Mouse (Mus musculus) hindbrain, embryonic 11.5 days (tissue): ENCODE data around the gene Tom1l2. TPM values are rescaled to one million over a fixed set of nuclear protein-coding genes. Genes with fewer than 3 reads are reported as not detected.
A peak's percentile ranks its signal among the peaks of the same experiment; 100 is the strongest.

Experiments
- ATAC-seq: fragments of 200-750 bp; cut with Nextera tagmentation; 2 replicates; pipeline ENCODE4 v1.8.0; 2017; ENCODE audit warnings: mild to moderate bottlenecking, moderate TSS enrichment, moderate library complexity; ENCODE audit not compliant: low FRiP score
- DNase-seq: peaks from one replicate; pipeline ENCODE4 v3.0.0-alpha.2; 2015; ENCODE audit warnings: low spot score
- H3K27ac ChIP-seq: fragments of 300-500 bp; sonication (generic); 2 replicates; pipeline ENCODE4 v1.5.1; 2014; ENCODE audit warnings: mild to moderate bottlenecking, low read depth, low read length
- H3K27me3 ChIP-seq: fragments of 300-500 bp; sonication (generic); 2 replicates; pipeline ENCODE4 v1.6.1; 2014; ENCODE audit warnings: mild to moderate bottlenecking, low read length, moderate library complexity, mixed read lengths; ENCODE audit not compliant: control insufficient read depth, insufficient read depth
- H3K36me3 ChIP-seq: fragments of 300-500 bp; sonication (generic); 2 replicates; pipeline ENCODE4 v1.6.1; 2014; ENCODE audit warnings: mild to moderate bottlenecking, low read length, moderate library complexity, mixed read lengths; ENCODE audit not compliant: control insufficient read depth, insufficient read depth
- H3K4me1 ChIP-seq: fragments of 300-500 bp; sonication (generic); replicated peaks from 2 replicates; pipeline ENCODE4 v1.6.1; 2014; ENCODE audit warnings: low read length, mixed read lengths; ENCODE audit not compliant: control insufficient read depth, insufficient read depth
- H3K4me2 ChIP-seq: fragments of 300-500 bp; sonication (generic); replicated peaks from 2 replicates; pipeline ENCODE4 v1.6.1; 2014; ENCODE audit warnings: mild to moderate bottlenecking, low read depth, low read length
- H3K4me3 ChIP-seq: fragments of 300-500 bp; sonication (generic); 2 replicates; pipeline ENCODE4 v1.5.1; 2014; ENCODE audit warnings: low read depth, low read length
- H3K9ac ChIP-seq: fragments of 300-500 bp; sonication (generic); 2 replicates; pipeline ENCODE4 v1.6.1; 2014; ENCODE audit warnings: low read depth, low read length
- H3K9me3 ChIP-seq: fragments of 300-500 bp; sonication (generic); 2 replicates; pipeline ENCODE4 v1.6.1; 2016; ENCODE audit warnings: low read length; ENCODE audit not compliant: control insufficient read depth
- WGBS: fragments of 180-500 bp; shearing (Covaris S2); extraction: QIAGEN DNeasy Blood & Tissue Kit; methylation state at CpG from one replicate; pipeline ENCODE4 v1.1.7; 2014; 5-methylcytosine and 5-hydroxymethylcytosine counted together
- polyA plus RNA-seq: library from polyadenylated mRNA; unstranded; fragments of >200 nt; fragmentation: Nextera tagmentation; extraction: Ambion mirVana; gene quantifications from 2 replicates; pipeline ENCODE4 v1.2.1, GENCODE M21; 2014

Tom1l2 gene
- polyA plus RNA-seq, 1 experiment from 2014 or later, result 13.9 TPM

- DNase-seq (no peak), ATAC-seq (no peak)
- H3K36me3 ChIP-seq, result no peaks in the 10 kb centered on the region
- no peak overlapping the region for H3K4me2 ChIP-seq
- H3K4me3 ChIP-seq, result no peak overlapping the region
- H3K9me3 ChIP-seq, result no peaks in the 10 kb centered on the region
- peaks cover 2% of the 10 kb centered on the region; the same call in 1 of the 2 replicates for H3K4me1 ChIP-seq
- no peaks in the 10 kb centered on the region for H3K27me3 ChIP-seq
- no peak overlapping the region for H3K9ac ChIP-seq
- WGBS, result 79% methylated on average over 6 of the region's 6 CpGs
- no peak overlapping the region for H3K27ac ChIP-seq
Observed at GRCm38 (mm10) chr11:60276408-60277093, 76.2 kb downstream of the Tom1l2 start.

DNA sequence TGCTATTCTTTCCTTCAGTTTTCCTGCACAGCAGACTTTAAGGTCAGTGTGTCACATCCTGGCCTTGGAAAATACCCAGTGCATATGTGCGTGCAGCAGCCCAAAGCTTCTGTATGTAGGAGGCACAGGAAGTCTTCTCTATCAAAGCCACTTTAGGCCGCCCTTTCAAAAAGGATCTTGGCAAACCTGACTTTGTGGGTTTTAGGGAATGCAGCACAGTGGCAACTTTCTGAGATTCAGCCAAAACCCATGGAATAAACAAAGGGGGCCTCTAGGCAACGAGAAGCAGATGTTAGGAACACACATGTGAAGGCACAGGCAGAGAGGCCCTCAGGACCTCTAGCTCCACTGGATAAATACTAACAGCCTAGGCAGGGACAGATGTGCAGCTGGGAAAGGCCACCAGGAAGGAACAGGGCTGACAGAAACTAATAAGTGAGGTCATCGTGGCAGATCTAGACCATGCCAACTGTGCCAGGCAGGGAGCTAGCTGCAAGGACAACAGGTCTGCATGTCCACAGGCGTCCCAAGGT is 79.4 kb downstream of the Tom1l2 start:
- peak overlapping the region; percentile 17; the same call in 1 of the 2 replicates for H3K27ac ChIP-seq
- H3K9ac ChIP-seq, result no peak overlapping the region
- no peak overlapping the region for H3K4me3 ChIP-seq
- ATAC-seq (no peak), DNase-seq (peak; percentile 18)
- H3K4me1 ChIP-seq, result 0 out of 2 replicates have a peak, but pooled peaks cover 2% of the 10 kb centered on the region
- 60% methylated on average over 5 of the region's 5 CpGs for WGBS
- H3K4me2 ChIP-seq, result no peak overlapping the region
- no peaks in the 10 kb centered on the region for H3K36me3 ChIP-seq
- no peaks in the 10 kb centered on the region for H3K9me3 ChIP-seq
- H3K27me3 ChIP-seq, result no peaks in the 10 kb centered on the region

DNA sequence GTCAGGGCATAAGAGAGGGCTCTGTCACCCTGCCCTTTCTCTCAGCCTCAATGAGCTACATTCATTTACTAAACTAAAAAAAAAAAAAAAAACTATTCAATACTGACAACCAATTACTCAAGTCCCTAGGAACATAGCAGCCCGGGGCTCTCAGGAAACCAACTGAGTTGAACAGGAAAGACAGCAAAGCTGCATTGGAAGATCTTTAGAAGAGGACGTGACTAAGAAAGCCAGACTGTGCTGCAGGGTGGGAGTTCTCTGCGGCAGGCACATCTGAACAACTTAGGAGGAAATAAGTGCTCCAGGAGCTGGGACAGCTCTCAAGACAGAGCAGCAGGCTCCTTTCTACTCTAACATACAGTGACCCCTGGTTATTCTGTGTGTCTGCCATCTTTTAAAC is 84.1 kb downstream of the Tom1l2 start:
- Histone ChIP-seq H3K4me3 (no peak overlapping the region), H3K4me2 (no peak overlapping the region), H3K4me1 (0 out of 2 replicates have a peak, but pooled peaks cover 2% of the 10 kb centered on the region), H3K27ac (no peak overlapping the region), H3K36me3 (no peaks in the 10 kb centered on the region), H3K9me3 (no peaks in the 10 kb centered on the region), H3K27me3 (no peaks in the 10 kb centered on the region), H3K9ac (no peak overlapping the region)
- WGBS, result 43% methylated on average over 3 of the region's 3 CpGs
- ATAC-seq, result no peak
- no peak for DNase-seq

DNA sequence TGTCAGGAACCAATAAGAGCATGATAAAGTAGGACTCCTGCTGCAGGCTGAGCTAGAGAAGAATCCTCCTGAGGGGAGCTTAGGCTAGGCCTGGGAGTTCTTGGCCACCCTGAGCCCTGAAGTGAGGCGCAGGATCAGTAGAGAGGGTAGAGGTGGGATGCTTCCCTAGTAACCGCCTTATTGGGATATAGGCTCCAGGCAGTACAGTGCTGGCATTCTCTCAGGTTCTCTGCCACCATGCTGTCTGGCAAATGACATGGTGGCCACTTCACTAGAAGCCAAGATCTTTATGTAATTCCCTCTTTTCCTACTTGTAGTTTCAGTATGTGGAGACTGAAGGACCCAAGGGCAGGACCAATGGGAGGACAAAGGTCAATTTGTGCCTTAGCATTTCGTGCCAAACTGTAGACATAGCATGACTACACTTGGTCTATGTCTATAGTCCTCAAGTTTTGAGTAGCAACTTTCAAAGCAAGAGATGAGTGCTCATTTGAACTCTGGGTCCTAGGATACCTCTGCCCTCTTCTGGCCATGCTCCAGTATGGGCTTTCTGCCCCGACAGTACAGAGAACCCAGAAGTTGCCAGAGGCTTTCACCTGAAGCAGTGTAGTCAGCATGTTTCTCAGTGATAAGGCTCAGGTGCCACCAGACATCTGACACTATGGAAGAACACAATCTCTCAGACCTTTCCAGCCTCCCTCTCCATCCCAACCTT is 87.3 kb downstream of the Tom1l2 start:
- no peak for DNase-seq

DNA sequence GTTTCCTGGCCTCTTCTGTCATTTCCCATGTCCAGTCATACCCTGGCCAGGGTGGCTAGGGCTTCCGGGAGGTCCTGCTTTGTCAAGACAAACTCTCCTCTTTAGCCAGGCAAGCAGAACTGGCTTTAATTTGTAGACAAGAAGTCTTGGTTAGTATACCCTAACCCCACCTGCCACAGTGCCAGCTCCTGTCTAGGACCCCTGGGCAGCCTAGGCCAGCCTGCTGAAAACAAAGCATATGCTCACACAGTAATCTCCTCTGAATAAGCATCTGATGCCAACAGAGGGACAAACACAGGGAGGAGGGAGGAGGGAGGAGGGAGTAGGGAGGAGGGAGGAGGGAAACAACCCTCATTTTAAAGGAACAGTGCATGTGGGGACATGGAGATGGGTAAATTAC is 88.1 kb downstream of the Tom1l2 start:
- H3K9me3 ChIP-seq, result no peaks in the 10 kb centered on the region
- DNase-seq (no peak), ATAC-seq (no peak)
- WGBS, result 90% methylated on average over 1 of the region's 1 CpGs
- no peaks in the 10 kb centered on the region for H3K27me3 ChIP-seq
- H3K36me3 ChIP-seq, result no peaks in the 10 kb centered on the region
- H3K4me3 ChIP-seq, result no peak overlapping the region
- no peak overlapping the region for H3K9ac ChIP-seq
- H3K4me2 ChIP-seq, result no peak overlapping the region
- no peaks in the 10 kb centered on the region for H3K4me1 ChIP-seq
- H3K27ac ChIP-seq, result no peak overlapping the region

More for the DNA sequence above, 87.3 kb downstream of the Tom1l2 start:
- no peaks in the 10 kb centered on the region for H3K9me3 ChIP-seq
- no peak overlapping the region for H3K27ac ChIP-seq
- no peak overlapping the region for H3K9ac ChIP-seq
- no peak overlapping the region for H3K4me2 ChIP-seq
- H3K4me3 ChIP-seq, result no peak overlapping the region
- no peaks in the 10 kb centered on the region for H3K36me3 ChIP-seq
- H3K4me1 ChIP-seq, result no peaks in the 10 kb centered on the region
- 86% methylated on average over 4 of the region's 4 CpGs for WGBS
- ATAC-seq, result no peak
- no peaks in the 10 kb centered on the region for H3K27me3 ChIP-seq

DNA sequence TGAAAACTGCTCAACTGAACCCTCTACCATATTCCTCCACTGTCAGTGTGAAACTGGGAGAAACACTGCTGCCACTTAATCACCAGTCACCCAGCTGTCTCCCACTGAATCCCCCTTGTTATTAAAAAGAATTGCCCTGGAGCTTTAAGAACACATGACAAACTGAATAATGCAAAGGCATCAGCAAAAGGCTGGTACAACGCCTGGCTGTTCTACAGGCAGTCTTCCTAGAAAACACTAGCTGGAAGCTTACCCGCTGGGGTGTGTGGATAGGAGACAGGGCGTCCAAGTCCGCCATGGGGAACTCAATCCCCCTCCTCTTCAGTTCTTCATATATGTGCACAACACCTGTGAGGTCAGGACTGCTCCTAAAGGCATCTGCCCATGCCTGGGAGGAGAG is 90.3 kb downstream of the Tom1l2 start:
- Histone ChIP-seq H3K4me1 (no peaks in the 10 kb centered on the region), H3K4me3 (no peak overlapping the region), H3K27ac (no peak overlapping the region), H3K9me3 (no peaks in the 10 kb centered on the region), H3K9ac (no peak overlapping the region), H3K4me2 (no peak overlapping the region), H3K36me3 (no peaks in the 10 kb centered on the region), H3K27me3 (no peaks in the 10 kb centered on the region)
- DNase-seq, result no peak
- 92% methylated on average over 4 of the region's 4 CpGs for WGBS
- ATAC-seq, result no peak

- no peak overlapping the region for H3K27ac ChIP-seq
- DNase-seq, result no peak
- H3K9me3 ChIP-seq, result no peaks in the 10 kb centered on the region
- H3K9ac ChIP-seq, result no peak overlapping the region
- H3K4me3 ChIP-seq, result no peak overlapping the region
- 90% methylated on average over 3 of the region's 3 CpGs for WGBS
- H3K4me1 ChIP-seq, result no peaks in the 10 kb centered on the region
- H3K27me3 ChIP-seq, result no peaks in the 10 kb centered on the region
- ATAC-seq, result no peak
- no peak overlapping the region for H3K4me2 ChIP-seq
- no peaks in the 10 kb centered on the region for H3K36me3 ChIP-seq
Observed at GRCm38 (mm10) chr11:60260743-60261142, 92.0 kb downstream of the Tom1l2 start.

- H3K27me3 ChIP-seq, result no peaks in the 10 kb centered on the region
- H3K27ac ChIP-seq, result no peak overlapping the region
- H3K4me3 ChIP-seq, result no peak overlapping the region
- WGBS, result 82% methylated on average over 2 of the region's 2 CpGs
- H3K9ac ChIP-seq, result no peak overlapping the region
- no peaks in the 10 kb centered on the region for H3K36me3 ChIP-seq
- no peaks in the 10 kb centered on the region for H3K9me3 ChIP-seq
- H3K4me2 ChIP-seq, result no peak overlapping the region
- ATAC-seq, result no peak
- DNase-seq, result no peak
- no peaks in the 10 kb centered on the region for H3K4me1 ChIP-seq
Observed at GRCm38 (mm10) chr11:60257696-60258095, 95.0 kb downstream of the Tom1l2 start.

DNA sequence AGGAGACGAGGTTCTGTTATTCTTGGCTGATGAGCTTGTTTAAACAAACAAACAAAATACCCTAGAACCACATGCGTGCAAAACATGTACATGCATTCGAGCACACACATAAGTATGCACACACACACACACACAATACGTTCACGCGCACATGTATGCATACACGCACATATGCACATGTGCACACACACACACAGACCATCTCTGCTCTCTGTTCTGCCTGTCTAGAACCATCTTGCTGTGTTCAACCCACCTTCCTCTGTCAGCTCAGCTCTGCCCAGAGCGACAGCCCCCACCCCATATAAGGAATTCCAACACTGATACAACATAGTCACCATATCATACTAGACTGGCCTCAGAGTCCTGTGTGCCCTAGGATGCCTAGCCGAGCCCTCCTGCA is 96.0 kb downstream of the Tom1l2 start:
- H3K27ac ChIP-seq, result no peak overlapping the region
- H3K4me3 ChIP-seq, result no peak overlapping the region
- no peaks in the 10 kb centered on the region for H3K9me3 ChIP-seq
- H3K9ac ChIP-seq, result no peak overlapping the region
- H3K4me2 ChIP-seq, result no peak overlapping the region
- no peaks in the 10 kb centered on the region for H3K4me1 ChIP-seq
- DNase-seq (no peak), ATAC-seq (no peak)
- no peaks in the 10 kb centered on the region for H3K27me3 ChIP-seq
- 85% methylated on average over 9 of the region's 9 CpGs for WGBS
- no peaks in the 10 kb centered on the region for H3K36me3 ChIP-seq
